In the genomic region with DNA sequence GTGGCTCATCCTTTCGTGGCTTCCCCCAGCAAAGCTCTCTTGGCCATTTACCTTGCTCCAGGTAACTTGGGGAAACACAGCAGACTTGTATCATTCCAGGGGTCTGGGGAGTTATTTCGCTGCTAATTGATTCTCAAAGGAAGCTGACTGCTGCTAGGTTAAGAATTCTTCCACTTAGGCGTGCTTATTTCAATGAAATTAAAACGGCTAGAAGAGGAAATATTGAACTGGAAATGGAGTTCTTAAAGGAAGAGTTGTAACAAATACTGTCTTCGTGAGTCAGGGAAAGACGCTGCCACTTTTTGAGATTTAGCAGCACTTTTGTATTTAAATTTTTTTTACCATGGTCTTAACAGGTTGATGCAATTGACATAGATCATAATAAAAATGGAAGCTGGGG, we compare ENCODE assay signal across 12 mouse cellular contexts.
DNase-seq lines count a peak whose midpoint lies in the region; ATAC-seq and TF ChIP-seq lines count a peak whose summit lies in the region.
"Had no signal": no experiment of that assay in that cellular context is flagged by ENCODE, and none has a peak within 500 bp of the region (broad histone marks: within the 10 kb centered on the region; RNA-seq: fewer than 3 reads in every experiment).

No protein-coding gene starts in this region.

- no peak overlapping the region for H3K9ac ChIP-seq in kidney, embryonic 15.5 days
- H3K9ac ChIP-seq in forebrain, embryonic 15.5 days (replicated peaks): no peak overlapping the region
- H3K9ac ChIP-seq in limb, embryonic 13.5 days: no peak overlapping the region
- peak overlapping the region; percentile 48 for H3K9ac ChIP-seq in neural tube, embryonic 13.5 days
- H3K9ac ChIP-seq: lung, embryonic 14.5 days had no signal

- no peaks in the 10 kb centered on the region for H3K36me3 ChIP-seq in kidney, embryonic 15.5 days
- H3K36me3 ChIP-seq in kidney, adult 2 months (ENCODE audit: control insufficient read depth, insufficient read depth, low read length): no peaks in the 10 kb centered on the region
- no peaks in the 10 kb centered on the region for H3K36me3 ChIP-seq in forebrain, embryonic 15.5 days
- no peaks in the 10 kb centered on the region for H3K36me3 ChIP-seq in limb, embryonic 13.5 days
- no peaks in the 10 kb centered on the region for H3K36me3 ChIP-seq in neural tube, embryonic 13.5 days

- TF ChIP-seq CTCF in kidney, adult 2 months (conservative IDR thresholded peaks at IDR 0.05; ENCODE audit: insufficient read depth, insufficient read length, low read depth, low read length): no peak

- no peak for ATAC-seq in kidney, embryonic 15.5 days (replicated peaks; ENCODE audit: low FRiP score)
- ATAC-seq in forebrain, embryonic 15.5 days (replicated peaks): no peak
- no peak for ATAC-seq in limb, embryonic 13.5 days (ENCODE audit: low FRiP score, low read depth)
- no peak for ATAC-seq in neural tube, embryonic 13.5 days (ENCODE audit: low read depth)
- ATAC-seq: Patski had no signal

- TF ChIP-seq POLR2A in kidney, adult 2 months (IDR thresholded peaks at IDR 0.05; ENCODE audit: low read depth, low read length): no peak

- 31% methylated on average over 6 of the region's 6 CpGs for whole genome bisulfite sequencing in kidney, embryonic 15.5 days
- 39% methylated on average over 6 of the region's 6 CpGs for WGBS in kidney, adult 2 months
- 21% methylated on average over 6 of the region's 6 CpGs for WGBS in forebrain, embryonic 15.5 days
- WGBS in limb, embryonic 13.5 days: 27% methylated on average over 6 of the region's 6 CpGs
- 21% methylated on average over 6 of the region's 6 CpGs for WGBS in neural tube, embryonic 13.5 days

- peak overlapping the region; percentile 54 for H3K27ac ChIP-seq in kidney, embryonic 15.5 days
- no peak overlapping the region for H3K27ac ChIP-seq in kidney, adult 2 months (ENCODE audit: insufficient read depth, low read depth, low read length)
- H3K27ac ChIP-seq in forebrain, embryonic 15.5 days (replicated peaks): no peak overlapping the region
- H3K27ac ChIP-seq in limb, embryonic 13.5 days: no peak overlapping the region
- peak overlapping the region; percentile 71 for H3K27ac ChIP-seq in neural tube, embryonic 13.5 days (replicated peaks)
- H3K27ac ChIP-seq: stomach, postnatal 0 days had no signal

- peaks cover 33% of the 10 kb centered on the region for H3K4me1 ChIP-seq in kidney, embryonic 15.5 days
- H3K4me1 ChIP-seq in kidney, adult 2 months (ENCODE audit: control insufficient read depth, insufficient read depth, low read length): no peaks in the 10 kb centered on the region
- peaks cover 29% of the 10 kb centered on the region for H3K4me1 ChIP-seq in forebrain, embryonic 15.5 days
- H3K4me1 ChIP-seq in limb, embryonic 13.5 days: peaks cover 43% of the 10 kb centered on the region
- H3K4me1 ChIP-seq in neural tube, embryonic 13.5 days (replicated peaks): peaks cover 63% of the 10 kb centered on the region

- no peaks in the 10 kb centered on the region for H3K9me3 ChIP-seq in kidney, embryonic 15.5 days (replicated peaks)
- no peaks in the 10 kb centered on the region for H3K9me3 ChIP-seq in forebrain, embryonic 15.5 days
- no peaks in the 10 kb centered on the region for H3K9me3 ChIP-seq in limb, embryonic 13.5 days
- no peaks in the 10 kb centered on the region for H3K9me3 ChIP-seq in neural tube, embryonic 13.5 days

- H3K27me3 ChIP-seq in kidney, embryonic 15.5 days: 0 out of 2 replicates have a peak, but pooled peaks cover 6% of the 10 kb centered on the region
- H3K27me3 ChIP-seq in kidney, adult 2 months (replicated peaks; ENCODE audit: control insufficient read depth, insufficient read depth, low read length): no peaks in the 10 kb centered on the region
- no peaks in the 10 kb centered on the region for H3K27me3 ChIP-seq in forebrain, embryonic 15.5 days
- H3K27me3 ChIP-seq in limb, embryonic 13.5 days: peaks cover 48% of the 10 kb centered on the region
- H3K27me3 ChIP-seq in neural tube, embryonic 13.5 days: no peaks in the 10 kb centered on the region

- no peak for DNase-seq in kidney, adult 2 months
- DNase-seq in lung, postnatal 14 days: no peak
- no peak for DNase-seq in gastrocnemius, postnatal 10 days
- DNase-seq: adrenal gland, adult 2 months; gastrocnemius, postnatal 14 days had no signal

- H3K4me2 ChIP-seq in kidney, embryonic 15.5 days: peak overlapping the region; percentile 36
- peak overlapping the region; percentile 29; the same call in 1 of the 2 replicates for H3K4me2 ChIP-seq in forebrain, embryonic 15.5 days (replicated peaks)
- peak overlapping the region; percentile 52 for H3K4me2 ChIP-seq in limb, embryonic 13.5 days (replicated peaks)
- H3K4me2 ChIP-seq in neural tube, embryonic 13.5 days: peak overlapping the region; percentile 44
- H3K4me2 ChIP-seq: lung, embryonic 14.5 days had no signal

- H3K4me3 ChIP-seq in kidney, embryonic 15.5 days (replicated peaks): no peak overlapping the region
- no peak overlapping the region for H3K4me3 ChIP-seq in kidney, adult 2 months (ENCODE audit: insufficient read depth, low read depth, low read length)
- no peak overlapping the region for H3K4me3 ChIP-seq in forebrain, embryonic 15.5 days
- peak overlapping the region; percentile 8; the same call in 1 of the 2 replicates for H3K4me3 ChIP-seq in limb, embryonic 13.5 days
- no peak overlapping the region; the same call in 1 of the 2 replicates for H3K4me3 ChIP-seq in neural tube, embryonic 13.5 days

Comparison
In these comparisons a context has a peak if more than half of its experiments do, and no peak if none do; other contexts are left out.
1. H3K27ac ChIP-seq: peak in kidney, embryonic 15.5 days (single experiment) and neural tube, embryonic 13.5 days (single experiment); none in kidney, adult 2 months (single experiment), forebrain, embryonic 15.5 days (single experiment) and limb, embryonic 13.5 days (single experiment).
2. Peak in every context shown above with its lines, with median percentiles within 50 percentile points of each other: H3K4me2 ChIP-seq.